In genomic region chr17:15530141-15530540, GRCm38 (mm10) we compare ENCODE assay signal across 9 mouse cellular contexts. TPM values are rescaled to one million over a fixed set of nuclear protein-coding genes. Genes with fewer than 3 reads are reported as not detected.
DNase-seq lines count a peak whose midpoint lies in the region; ATAC-seq and TF ChIP-seq lines count a peak whose summit lies in the region.
"Had no signal": no experiment of that assay in that cellular context is flagged by ENCODE, and none has a peak within 500 bp of the region (broad histone marks: within the 10 kb centered on the region; RNA-seq: fewer than 3 reads in every experiment).

No protein-coding gene starts in this region.

- H3K9ac ChIP-seq in heart, postnatal 0 days (replicated peaks; ENCODE audit: low read depth, low read length): no peak overlapping the region
- no peak overlapping the region for H3K9ac ChIP-seq in embryonic facial prominence, embryonic 14.5 days (ENCODE audit: low read depth, low read length)
- no peak overlapping the region for H3K9ac ChIP-seq in lung, postnatal 0 days (replicated peaks; ENCODE audit: low read depth)
- H3K9ac ChIP-seq: embryonic facial prominence, embryonic 13.5 days had no signal

- WGBS in heart, postnatal 0 days: 9% methylated on average over 5 of the region's 5 CpGs
- 9% methylated on average over 5 of the region's 5 CpGs for WGBS in embryonic facial prominence, embryonic 14.5 days
- 11% methylated on average over 5 of the region's 5 CpGs for WGBS in lung, postnatal 0 days

- H3K36me3 ChIP-seq in heart, postnatal 0 days (replicated peaks; ENCODE audit: control insufficient read depth, insufficient read depth, low read length): 0 out of 2 replicates have a peak, but pooled peaks cover 1% of the 10 kb centered on the region
- H3K36me3 ChIP-seq in embryonic facial prominence, embryonic 14.5 days (ENCODE audit: control insufficient read depth, insufficient read depth, low read length): peaks cover 4% of the 10 kb centered on the region; the same call in 1 of the 2 replicates
- H3K36me3 ChIP-seq in lung, postnatal 0 days (ENCODE audit: insufficient read depth, low read length): no peaks in the 10 kb centered on the region

- peak; percentile 19 for DNase-seq in heart, postnatal 0 days (ENCODE audit: low spot score)
- DNase-seq in heart, adult 8-10 months (ENCODE audit: low spot score): no peak
- DNase-seq in CD4-positive helper T cell, adult 2 months (ENCODE audit: low read depth, low spot score): peak; percentile 52
- peak; percentile 68 for DNase-seq in NIH3T3 (ENCODE audit: low read depth)
- peak; percentile 76 for DNase-seq in embryonic facial prominence, embryonic 14.5 days (ENCODE audit: low spot score)
- DNase-seq in lung, postnatal 0 days (ENCODE audit: low spot score): peak; percentile 54
- peak; percentile 56 for DNase-seq in testis, postnatal 10 days (ENCODE audit: low spot score)
- no peak for DNase-seq in ovary, adult 18-20 months (ENCODE audit: low spot score)

- H3K4me2 ChIP-seq in heart, postnatal 0 days (ENCODE audit: low read depth, low read length): no peak overlapping the region
- H3K4me2 ChIP-seq in embryonic facial prominence, embryonic 14.5 days (ENCODE audit: low read depth, low read length): no peak overlapping the region
- H3K4me2 ChIP-seq in lung, postnatal 0 days (replicated peaks; ENCODE audit: low read depth, low read length): no peak overlapping the region
- H3K4me2 ChIP-seq: embryonic facial prominence, embryonic 13.5 days had no signal

- no peak overlapping the region for H3K27ac ChIP-seq in heart, postnatal 0 days (ENCODE audit: low read depth)
- H3K27ac ChIP-seq in embryonic facial prominence, embryonic 14.5 days (replicated peaks; ENCODE audit: low read depth, low read length): no peak overlapping the region
- H3K27ac ChIP-seq in lung, postnatal 0 days (ENCODE audit: low read length): no peak overlapping the region
- H3K27ac ChIP-seq: embryonic facial prominence, embryonic 13.5 days had no signal

- H3K27me3 ChIP-seq in heart, postnatal 0 days (ENCODE audit: control insufficient read depth, insufficient read depth, low read length): 0 out of 2 replicates have a peak, but pooled peaks cover under 1% of the 10 kb centered on the region
- peaks cover under 1% of the 10 kb centered on the region; the same call in 1 of the 2 replicates for H3K27me3 ChIP-seq in embryonic facial prominence, embryonic 14.5 days (replicated peaks; ENCODE audit: control insufficient read depth, insufficient read depth, low read length)
- no peaks in the 10 kb centered on the region for H3K27me3 ChIP-seq in lung, postnatal 0 days (replicated peaks; ENCODE audit: insufficient read depth, low read length)

- TF ChIP-seq CTCF in heart, postnatal 0 days (IDR thresholded peaks at IDR 0.05; ENCODE audit: low read depth): peak; percentile 51
- peak; percentile 64 for TF ChIP-seq CTCF in lung, postnatal 0 days (IDR thresholded peaks at IDR 0.05)

- ATAC-seq in heart, postnatal 0 days (ENCODE audit: insufficient read depth, low read depth): no peak
- no peak for ATAC-seq in embryonic facial prominence, embryonic 14.5 days (ENCODE audit: low read depth)
- ATAC-seq in lung, postnatal 0 days: no peak

- peaks cover 8% of the 10 kb centered on the region for H3K4me1 ChIP-seq in heart, postnatal 0 days (ENCODE audit: control insufficient read depth, insufficient read depth)
- peaks cover 6% of the 10 kb centered on the region for H3K4me1 ChIP-seq in embryonic facial prominence, embryonic 14.5 days (ENCODE audit: control insufficient read depth, insufficient read depth, low read length)
- peaks cover 6% of the 10 kb centered on the region; the same call in 1 of the 2 replicates for H3K4me1 ChIP-seq in lung, postnatal 0 days (ENCODE audit: insufficient read depth, low read depth, low read length)

- H3K9me3 ChIP-seq in heart, postnatal 0 days (replicated peaks; ENCODE audit: control insufficient read depth, low read length): no peaks in the 10 kb centered on the region
- H3K9me3 ChIP-seq in embryonic facial prominence, embryonic 14.5 days (ENCODE audit: control insufficient read depth, low read length): no peaks in the 10 kb centered on the region
- H3K9me3 ChIP-seq in lung, postnatal 0 days (ENCODE audit: low read length): no peaks in the 10 kb centered on the region

- H3K4me3 ChIP-seq in heart, postnatal 0 days (ENCODE audit: low read depth, low read length): no peak overlapping the region
- no peak overlapping the region for H3K4me3 ChIP-seq in embryonic facial prominence, embryonic 14.5 days (ENCODE audit: low read depth, low read length)
- H3K4me3 ChIP-seq in lung, postnatal 0 days (ENCODE audit: low read depth, low read length): no peak overlapping the region
- H3K4me3 ChIP-seq: embryonic facial prominence, embryonic 13.5 days had no signal

- TF ChIP-seq EP300 in heart, postnatal 0 days (IDR thresholded peaks at IDR 0.05; ENCODE audit: low read depth): no peak
- no peak for TF ChIP-seq EP300 in lung, postnatal 0 days (IDR thresholded peaks at IDR 0.05)

RNA-seq across cellular contexts. Expression of gene Pdcd2, which starts 3.0 kb away (rescaled TPM):
- total RNA-seq in heart, postnatal 0 days (2014; rRNA removed; ENCODE audit: low replicate concordance): 42.7 and 72.9 TPM in 2 replicates
- 28.5 and 29.6 TPM in 2 replicates for polyA plus RNA-seq in heart, postnatal 0 days (2015; fragmentation: Nextera tagmentation; extraction: Ambion mirVana)
- total RNA-seq in heart, adult 8-10 months (2022): 10 to 100 TPM; 16.6 to 19.2 (median 17.4) TPM
- 39.7 and 41.5 TPM in 2 replicates for polyA plus RNA-seq in embryonic facial prominence, embryonic 14.5 days (2014; fragmentation: Nextera tagmentation; extraction: Ambion mirVana)
- 26.5 and 29.0 TPM in 2 replicates for polyA plus RNA-seq in lung, postnatal 0 days (2015; fragmentation: Nextera tagmentation; extraction: Ambion mirVana)

RNA-seq across cellular contexts. Expression of gene Tbp, which starts 30.5 kb away (rescaled TPM):
- 22.5 and 26.7 TPM in 2 replicates for total RNA-seq in heart, postnatal 0 days (2014; rRNA removed; ENCODE audit: low replicate concordance)
- 14.7 and 16.5 TPM in 2 replicates for polyA plus RNA-seq in heart, postnatal 0 days (2015; fragmentation: Nextera tagmentation; extraction: Ambion mirVana)
- total RNA-seq in heart, adult 8-10 months (2022): 10 to 100 TPM in 2 of 4 experiments, 1 to 10 TPM in 2; 8.4 to 11.2 (median 9.4) TPM
- 46.6 and 49.3 TPM in 2 replicates for polyA plus RNA-seq in embryonic facial prominence, embryonic 14.5 days (2014; fragmentation: Nextera tagmentation; extraction: Ambion mirVana)
- polyA plus RNA-seq in lung, postnatal 0 days (2015; fragmentation: Nextera tagmentation; extraction: Ambion mirVana): 29.4 and 29.9 TPM in 2 replicates

RNA-seq across cellular contexts. Expression of gene Psmb1, which starts 30.6 kb away (rescaled TPM):
- total RNA-seq in heart, postnatal 0 days (2014; rRNA removed; ENCODE audit: low replicate concordance): 91.4 and 112 TPM in 2 replicates
- 228 and 230 TPM in 2 replicates for polyA plus RNA-seq in heart, postnatal 0 days (2015; fragmentation: Nextera tagmentation; extraction: Ambion mirVana)
- total RNA-seq in heart, adult 8-10 months (2022): 100 to 1,000 TPM; 115 to 133 (median 121) TPM
- 257 and 267 TPM in 2 replicates for polyA plus RNA-seq in embryonic facial prominence, embryonic 14.5 days (2014; fragmentation: Nextera tagmentation; extraction: Ambion mirVana)
- 201 and 214 TPM in 2 replicates for polyA plus RNA-seq in lung, postnatal 0 days (2015; fragmentation: Nextera tagmentation; extraction: Ambion mirVana)

RNA-seq across cellular contexts. Expression of gene Prdm9, which starts 34.0 kb away (rescaled TPM):
- total RNA-seq in heart, postnatal 0 days (2014; rRNA removed; ENCODE audit: low replicate concordance): 1.0 and 2.3 TPM in 2 replicates
- polyA plus RNA-seq in heart, postnatal 0 days (2015; fragmentation: Nextera tagmentation; extraction: Ambion mirVana): 1.7 and 1.9 TPM in 2 replicates
- 1 to 10 TPM in 3 of 4 experiments, under 1 TPM in 1; 0.95 to 3.1 (median 1.4) TPM for total RNA-seq in heart, adult 8-10 months (2022)
- polyA plus RNA-seq in embryonic facial prominence, embryonic 14.5 days (2014; fragmentation: Nextera tagmentation; extraction: Ambion mirVana): 0.46 and 1.1 TPM in 2 replicates
- polyA plus RNA-seq in lung, postnatal 0 days (2015; fragmentation: Nextera tagmentation; extraction: Ambion mirVana): 1.3 and 1.5 TPM in 2 replicates

Comparison
In these comparisons a context has a peak if more than half of its experiments do, and no peak if none do; other contexts are left out.
1. DNase-seq: peak in heart, postnatal 0 days (single experiment), CD4-positive helper T cell, adult 2 months (single experiment), NIH3T3 (single experiment), embryonic facial prominence, embryonic 14.5 days (single experiment), lung, postnatal 0 days (single experiment) and testis, postnatal 10 days (single experiment); none in heart, adult 8-10 months (single experiment) and ovary, adult 18-20 months (single experiment).